ENCODE assay signal across 8 mouse cellular contexts in genomic region chr4:131837872-131838524, GRCm38 (mm10). TPM values are rescaled to one million over a fixed set of nuclear protein-coding genes. Genes with fewer than 3 reads are reported as not detected.
DNase-seq lines count a peak whose midpoint lies in the region; ATAC-seq and TF ChIP-seq lines count a peak whose summit lies in the region.

Ptpru (minus strand) TSS chr4:131838288.

- peak; percentile 95 for TF ChIP-seq CTCF in G1E (IDR thresholded peaks at IDR 0.05; ENCODE audit: low read depth, low read length)

- peaks cover 56% of the 10 kb centered on the region for H3K4me1 ChIP-seq in G1E (ENCODE audit: insufficient read depth, low read depth, low read length)
- peaks cover 34% of the 10 kb centered on the region for H3K4me1 ChIP-seq in hindbrain, embryonic 13.5 days (replicated peaks)

- 0 out of 2 replicates have a peak within 1 kb of the TSS, but pooled peaks have one; percentile 2 for H3K27ac ChIP-seq in hindbrain, embryonic 13.5 days

- no peak for ATAC-seq in G1E (ENCODE audit: extremely low read depth, insufficient number of reproducible peaks, low FRiP score, poor library complexity, severe bottlenecking)
- peak; percentile 81 for ATAC-seq in hindbrain, embryonic 13.5 days (ENCODE audit: low FRiP score)

- peaks cover 20% of the 10 kb centered on the region for H3K27me3 ChIP-seq in G1E (ENCODE audit: insufficient read depth, low read length)
- H3K27me3 ChIP-seq in hindbrain, embryonic 13.5 days = peaks cover 74% of the 10 kb centered on the region

- peak within 1 kb of the TSS; percentile 80 for H3K9ac ChIP-seq in hindbrain, embryonic 13.5 days

- H3K4me2 ChIP-seq in hindbrain, embryonic 13.5 days = peak within 1 kb of the TSS; percentile 99

- DNase-seq in G1E (ENCODE audit: low spot score) = peak; percentile 94
- peak; percentile 91 for DNase-seq in cerebellum, adult 9-10 months
- peak; percentile 91 to 93 for DNase-seq in frontal cortex, postnatal 25 days (ENCODE audit: low spot score in 2 of 2)
- peak; percentile 89 to 93 for DNase-seq in layer of hippocampus, postnatal 36 days
- peak; percentile 89 for DNase-seq in lung, postnatal 25 days (ENCODE audit: low spot score)
- peak; percentile 94 for DNase-seq in retina, embryonic 14.5 days (ENCODE audit: low spot score)
- DNase-seq in thymus, postnatal 4 days = peak; percentile 96

- H3K9me3 ChIP-seq in G1E (replicated peaks) = no peaks in the 10 kb centered on the region
- no peaks in the 10 kb centered on the region for H3K9me3 ChIP-seq in hindbrain, embryonic 13.5 days

- peak within 1 kb of the TSS; percentile 95 for H3K4me3 ChIP-seq in G1E (ENCODE audit: low read depth, low read length)
- H3K4me3 ChIP-seq in hindbrain, embryonic 13.5 days = peak within 1 kb of the TSS; percentile 60

- H3K36me3 ChIP-seq in G1E (replicated peaks) = peaks cover 4% of the 10 kb centered on the region
- no peaks in the 10 kb centered on the region for H3K36me3 ChIP-seq in hindbrain, embryonic 13.5 days

- under 1% methylated on average over 70 of the region's 72 CpGs for WGBS in hindbrain, embryonic 13.5 days

RNA-seq across cellular contexts. Expression of gene Ptpru, which starts in this region (rescaled TPM):
- total RNA-seq in G1E (2014; fragmentation: Nextera tagmentation) = 41.8 and 44.4 TPM in 2 replicates
- 5.5 and 7.3 TPM in 2 replicates for total RNA-seq in G1E (2017)
- 53.1 and 54.0 TPM in 2 replicates for polyA plus RNA-seq in G1E (2012)
- polyA plus RNA-seq in hindbrain, embryonic 13.5 days (2015; fragmentation: Nextera tagmentation; extraction: Ambion mirVana) = 13.2 and 18.6 TPM in 2 replicates
- total RNA-seq in layer of hippocampus, postnatal 36 days (2021) = 100 to 1,000 TPM in 1 of 2 experiments, 10 to 100 TPM in 1; 89.3 to 104 TPM
